Mouse (Mus musculus) CH12.LX (cell line): ENCODE results near the gene Asphd1.

ENCODE experiments used
- CHD2 ChIP-seq: IDR thresholded peaks from 2 replicates; pipeline ENCODE4 v1.6.1; 2011; ENCODE audit warnings: low read length, improper control_type of control experiment
- CTCF ChIP-seq, 2 experiments: IDR thresholded peaks in 1 of 2; conservative IDR thresholded peaks in 1 of 2; 2 replicates each; pipeline ENCODE4 v1.5.1; 2011 to 2012; ENCODE audit warnings: low read depth in 2 of 2, low read length in 2 of 2, improper control_type of control experiment in 1 of 2, inconsistent platforms in 1 of 2, mild to moderate bottlenecking in 1 of 2, moderate library complexity in 1 of 2
- ELF1 ChIP-seq: IDR thresholded peaks from 2 replicates; pipeline ENCODE4 v1.6.1; 2014; ENCODE audit warnings: low read depth, mild to moderate bottlenecking, inconsistent platforms, low read length, improper control_type of control experiment
- EP300 ChIP-seq: IDR thresholded peaks from 2 replicates; pipeline ENCODE4 v1.6.1; 2011; ENCODE audit warnings: low read length, improper control_type of control experiment
- HCFC1 ChIP-seq: IDR thresholded peaks from 2 replicates; pipeline ENCODE4 v1.6.1; 2012; ENCODE audit warnings: low read depth, mild to moderate bottlenecking, inconsistent platforms, low read length, improper control_type of control experiment
- JUND ChIP-seq: conservative IDR thresholded peaks from 2 replicates; pipeline ENCODE4 v1.6.1; 2011; ENCODE audit warnings: low read depth, low read length, improper control_type of control experiment
- MAX ChIP-seq: IDR thresholded peaks from 2 replicates; pipeline ENCODE4 v1.6.1; 2011; ENCODE audit warnings: low read length, improper control_type of control experiment
- POLR2A ChIP-seq: IDR thresholded peaks from 2 replicates; pipeline ENCODE4 v1.6.1; 2011; ENCODE audit warnings: low read depth, mild to moderate bottlenecking, improper control_type of control experiment, low read length
- SIN3A ChIP-seq: IDR thresholded peaks from 2 replicates; pipeline ENCODE4 v1.6.1; 2012; ENCODE audit warnings: low read length, improper control_type of control experiment, inconsistent platforms
- TCF12 ChIP-seq: IDR thresholded peaks from 2 replicates; pipeline ENCODE4 v1.6.1; 2014; ENCODE audit warnings: low read depth, mild to moderate bottlenecking, inconsistent platforms, low read length, improper control_type of control experiment
- UBTF ChIP-seq: IDR thresholded peaks from 2 replicates; pipeline ENCODE4 v1.6.1; 2012; ENCODE audit warnings: low read depth, mild to moderate bottlenecking, inconsistent platforms, low read length, improper control_type of control experiment, moderate library complexity
- ZC3H11A ChIP-seq: IDR thresholded peaks from 2 replicates; pipeline ENCODE4 v1.6.1; 2012; ENCODE audit warnings: low read depth, mild to moderate bottlenecking, inconsistent platforms, low read length, improper control_type of control experiment
- ZNF384 ChIP-seq: IDR thresholded peaks from 2 replicates; pipeline ENCODE4 v1.6.1; 2012; ENCODE audit warnings: low read depth, low read length, improper control_type of control experiment, inconsistent platforms

DNA sequence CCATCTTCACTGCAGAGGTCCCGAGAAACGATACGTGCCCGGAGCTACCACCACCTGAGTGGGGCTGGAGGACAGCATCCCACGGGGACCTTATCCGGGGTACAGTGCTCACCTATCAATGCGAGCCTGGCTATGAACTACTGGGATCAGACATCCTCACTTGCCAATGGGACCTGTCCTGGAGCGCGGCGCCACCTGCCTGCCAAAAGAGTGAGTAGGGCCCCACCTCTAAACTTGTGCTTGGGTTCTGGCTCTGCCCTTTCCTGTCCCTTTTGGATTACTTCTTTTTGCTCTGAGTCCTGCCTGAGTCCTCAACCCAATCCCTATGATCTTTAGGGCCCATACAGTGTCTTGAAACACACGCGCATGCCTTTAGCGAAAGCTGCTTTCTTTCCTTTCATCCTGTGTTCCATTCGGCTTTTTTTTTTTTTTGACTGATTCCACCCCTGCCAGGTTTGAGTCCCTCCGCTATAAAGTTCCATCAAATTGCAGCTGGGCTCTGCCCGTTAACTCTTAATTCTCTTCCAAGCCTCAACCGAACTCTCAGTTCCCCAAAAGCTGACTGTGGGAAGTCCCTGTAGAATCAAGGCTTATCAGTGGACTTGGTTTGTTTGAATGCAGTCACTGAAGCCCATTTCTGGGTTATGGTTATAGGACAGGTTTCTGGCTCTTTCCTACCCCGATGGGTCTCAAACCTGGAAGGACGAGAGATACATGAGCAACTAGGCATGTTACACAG lies 14.3 kb upstream of the Asphd1 start:
- peak in 1 of 2 experiments; percentile 72; a peak in 2 of 4 replicates for TF ChIP-seq CTCF (conservative IDR thresholded peaks at IDR 0.05 in 1 of 2, IDR thresholded peaks at IDR 0.05 in 1 of 2; ENCODE audit: low read depth in 2 of 2, low read length in 2 of 2)
- TF ChIP-seq POLR2A: no peak
- peak; percentile 93 for TF ChIP-seq ZNF384
- peak; percentile 96 for TF ChIP-seq EP300
- TF ChIP-seq TCF12: peak; percentile 69
- TF ChIP-seq JUND: no peak
- no peak for TF ChIP-seq MAX
- TF ChIP-seq ZC3H11A: no peak
- no peak for TF ChIP-seq ELF1
- peak; percentile 20; the same call in 1 of the 2 replicates for TF ChIP-seq HCFC1
- TF ChIP-seq UBTF: no peak
- TF ChIP-seq SIN3A: peak; percentile 34; the same call in 1 of the 2 replicates
- TF ChIP-seq CHD2: 0 out of 2 replicates have a peak, but pooled peaks have one; percentile 20
